Mouse (Mus musculus) lung, embryonic 14.5 days (tissue): Measurements from ENCODE around the gene Lrp5. TPM values are rescaled to one million over a fixed set of nuclear protein-coding genes. Genes with fewer than 3 reads are reported as not detected.

Experiments
- ATAC-seq: fragments of 200-750 bp; cut with Nextera tagmentation; 2 replicates; pipeline ENCODE4 v1.8.0; 2017; ENCODE audit warnings: mild to moderate bottlenecking, moderate TSS enrichment, moderate library complexity; ENCODE audit not compliant: insufficient read depth
- DNase-seq: peaks from one replicate; pipeline ENCODE4 v3.0.0-alpha.2; 2015
- H3K27ac ChIP-seq: fragments of 300-500 bp; sonication (generic); 2 replicates; pipeline ENCODE4 v1.5.1; 2014; ENCODE audit warnings: low read depth, mild to moderate bottlenecking, moderate library complexity
- H3K27me3 ChIP-seq: fragments of 300-500 bp; sonication (generic); 2 replicates; pipeline ENCODE4 v1.6.1; 2014; ENCODE audit warnings: low read length, control low read depth; ENCODE audit not compliant: insufficient read depth
- H3K36me3 ChIP-seq: fragments of 300-500 bp; sonication (generic); 2 replicates; pipeline ENCODE4 v1.6.1; 2014; ENCODE audit warnings: control low read depth; ENCODE audit not compliant: insufficient read depth
- H3K4me1 ChIP-seq: fragments of 300-500 bp; sonication (generic); 2 replicates; pipeline ENCODE4 v1.6.1; 2014; ENCODE audit warnings: antibody characterized with exemption, control low read depth; ENCODE audit not compliant: insufficient read depth
- H3K4me2 ChIP-seq: fragments of 300-500 bp; sonication (generic); 2 replicates; pipeline ENCODE4 v1.6.1; 2014; ENCODE audit warnings: mild to moderate bottlenecking
- H3K4me3 ChIP-seq: fragments of 300-500 bp; sonication (generic); 2 replicates; pipeline ENCODE4 v1.5.1; 2014; ENCODE audit warnings: low read depth, low read length
- H3K9ac ChIP-seq: fragments of 300-500 bp; sonication (generic); 2 replicates; pipeline ENCODE4 v1.6.1; 2014
- H3K9me3 ChIP-seq: fragments of 300-500 bp; sonication (generic); 2 replicates; pipeline ENCODE4 v1.6.1; 2016; ENCODE audit warnings: low read depth, low read length, control low read depth
- CTCF ChIP-seq: IDR thresholded peaks from 2 replicates; pipeline ENCODE4 v1.5.1; 2016; ENCODE audit warnings: antibody characterized with exemption, low read depth
- WGBS: fragments of 180-500 bp; shearing (Covaris S2); extraction: QIAGEN DNeasy Blood & Tissue Kit; methylation state at CpG from one replicate; pipeline ENCODE4 v1.1.7; 2014; 5-methylcytosine and 5-hydroxymethylcytosine counted together
- polyA plus RNA-seq: library from polyadenylated mRNA; unstranded; fragments of >200 nt; fragmentation: Nextera tagmentation; extraction: Ambion mirVana; gene quantifications from 2 replicates; pipeline ENCODE4 v1.2.1, GENCODE M21; 2014

The Lrp5 gene
- polyA plus RNA-seq, 1 experiment from 2014 or later, result 11.4 TPM

DNA sequence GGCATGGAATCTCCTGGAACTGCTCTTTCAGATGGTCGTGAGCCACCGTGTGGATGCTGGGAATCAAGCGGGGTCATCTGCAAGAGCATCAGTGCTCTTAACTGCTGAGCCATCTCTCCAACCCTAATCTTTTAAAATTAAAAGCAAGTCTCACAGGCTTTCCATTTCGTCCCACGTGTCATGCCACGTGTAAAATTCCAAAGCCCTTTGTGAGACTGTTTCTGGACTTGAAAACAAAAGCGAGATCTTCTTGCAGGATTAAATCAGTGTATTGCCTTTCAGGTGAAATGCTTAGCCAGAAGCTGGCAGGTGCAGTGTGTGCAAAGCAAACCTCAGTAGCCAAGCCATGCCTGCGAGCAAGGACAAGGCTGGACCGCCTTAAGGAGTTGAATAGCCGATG, 21.2 kb upstream of the Lrp5 start:
- WGBS, result 38% methylated on average over 10 of the region's 10 CpGs
- Histone ChIP-seq H3K36me3 (no peaks in the 10 kb centered on the region), H3K27me3 (no peaks in the 10 kb centered on the region), H3K4me2 (peak overlapping the region; percentile 89), H3K9ac (peak overlapping the region; percentile 81), H3K4me1 (no peaks in the 10 kb centered on the region; the same call in 1 of the 2 replicates), H3K27ac (peak overlapping the region; percentile 84), H3K4me3 (peak overlapping the region; percentile 83), H3K9me3 (no peaks in the 10 kb centered on the region)
- no peak for TF ChIP-seq CTCF
- ATAC-seq (no peak), DNase-seq (no peak)

DNA sequence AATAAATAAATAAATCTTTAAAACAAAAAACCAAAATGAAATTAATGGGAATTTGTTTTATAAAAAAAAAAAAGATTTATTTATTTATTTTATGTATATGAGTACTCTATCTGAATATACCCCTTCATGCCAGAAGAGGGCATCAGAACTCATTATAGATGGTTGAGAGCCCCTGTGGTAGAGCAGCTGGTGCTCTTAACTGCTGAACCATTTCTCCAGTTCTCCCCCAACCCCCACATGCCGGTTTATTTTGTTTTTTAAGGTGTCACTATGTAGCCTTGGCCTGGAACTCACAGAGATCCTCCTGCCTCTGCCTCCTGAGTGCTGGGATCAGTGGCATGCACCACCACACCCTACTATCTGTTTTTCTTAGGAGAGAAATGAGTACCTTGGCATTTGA, 19.9 kb upstream of the Lrp5 start:
- Histone ChIP-seq H3K4me1 (no peaks in the 10 kb centered on the region; the same call in 1 of the 2 replicates), H3K9ac (no peak overlapping the region), H3K4me3 (no peak overlapping the region), H3K27ac (no peak overlapping the region), H3K36me3 (no peaks in the 10 kb centered on the region), H3K9me3 (no peaks in the 10 kb centered on the region), H3K27me3 (no peaks in the 10 kb centered on the region), H3K4me2 (no peak overlapping the region)
- DNase-seq, result peak; percentile 46
- 46% methylated on average over 1 of the region's 1 CpGs for WGBS
- ATAC-seq, result no peak
- TF ChIP-seq CTCF, result no peak; the same call in 1 of the 2 replicates

DNA sequence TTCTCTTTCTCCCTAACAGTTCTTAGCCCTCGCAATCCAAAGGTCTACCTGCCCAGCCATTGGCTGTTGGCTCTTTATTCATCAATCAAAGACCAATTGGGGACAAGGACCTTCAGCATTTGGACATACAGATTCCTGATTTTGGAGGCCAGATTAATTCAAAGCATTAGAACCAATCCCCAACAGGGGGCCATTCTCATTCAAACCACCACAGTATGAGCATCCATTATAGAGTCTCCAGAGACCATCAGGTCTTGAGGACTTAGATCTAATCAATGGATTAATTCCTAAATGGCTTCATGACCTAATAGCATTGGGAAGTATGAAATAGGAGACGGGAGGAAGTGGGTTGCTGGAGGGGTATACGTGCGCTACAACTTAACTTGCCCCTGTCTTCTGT, 16.1 kb upstream of the Lrp5 start:
- Histone ChIP-seq H3K9ac (no peak overlapping the region), H3K4me2 (no peak overlapping the region), H3K36me3 (no peaks in the 10 kb centered on the region), H3K4me3 (no peak overlapping the region), H3K4me1 (no peaks in the 10 kb centered on the region), H3K9me3 (no peaks in the 10 kb centered on the region), H3K27me3 (no peaks in the 10 kb centered on the region), H3K27ac (no peak overlapping the region)
- ATAC-seq, result no peak
- no peak for DNase-seq
- TF ChIP-seq CTCF, result no peak
- 85% methylated on average over 4 of the region's 4 CpGs for WGBS

DNA sequence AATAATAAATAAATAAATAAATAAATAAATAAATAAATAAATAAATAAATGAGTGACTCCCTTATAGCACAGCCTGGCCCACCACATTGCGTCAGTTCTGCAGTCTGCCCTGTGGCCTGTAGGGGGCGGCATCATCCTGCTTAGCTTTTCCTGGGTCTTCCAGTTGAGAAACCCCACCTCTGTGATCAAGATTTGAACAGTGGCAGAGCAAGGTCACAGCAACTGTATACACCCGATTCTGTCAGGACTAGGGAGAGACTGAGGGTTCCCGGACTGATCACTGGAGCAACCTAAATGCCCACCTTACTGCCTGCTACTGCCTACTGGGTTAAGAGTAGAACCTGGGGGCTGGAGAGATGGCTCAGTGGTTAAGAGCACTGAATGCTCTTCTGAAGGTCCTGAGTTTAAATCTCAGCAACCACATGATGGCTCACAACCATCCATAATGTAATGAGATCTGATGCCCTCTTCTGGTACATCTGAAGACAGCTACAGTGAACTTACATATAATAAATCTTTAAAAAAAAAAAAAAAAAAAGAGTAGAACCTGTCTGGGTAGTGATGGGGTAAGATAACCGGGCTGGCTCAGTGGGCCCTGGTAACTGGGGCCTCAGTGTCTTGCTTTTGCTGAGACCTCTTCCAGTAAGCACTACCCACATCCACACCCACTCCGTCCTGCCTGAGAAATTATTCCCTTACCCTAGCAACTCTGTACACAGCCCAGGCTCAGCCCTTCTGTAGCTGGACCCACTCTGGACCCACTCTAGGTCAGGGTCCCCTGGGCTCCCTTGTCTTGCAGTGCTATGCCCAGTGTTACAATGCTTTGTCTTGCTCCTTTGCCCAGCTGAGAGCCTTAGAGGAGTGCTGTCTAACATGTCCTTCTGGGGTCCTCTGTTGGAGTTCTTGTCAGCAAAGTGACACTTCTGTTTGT, 13.4 kb upstream of the Lrp5 start:
- ATAC-seq (peak; percentile 66), DNase-seq (peak; percentile 87)
- H3K27ac ChIP-seq, result no peak overlapping the region
- no peaks in the 10 kb centered on the region for H3K36me3 ChIP-seq
- TF ChIP-seq CTCF, result peak; percentile 81
- H3K4me2 ChIP-seq, result no peak overlapping the region
- no peaks in the 10 kb centered on the region for H3K27me3 ChIP-seq
- no peak overlapping the region for H3K4me3 ChIP-seq
- WGBS, result 34% methylated on average over 6 of the region's 6 CpGs
- H3K4me1 ChIP-seq, result no peaks in the 10 kb centered on the region
- H3K9ac ChIP-seq, result no peak overlapping the region
- no peaks in the 10 kb centered on the region for H3K9me3 ChIP-seq

DNA sequence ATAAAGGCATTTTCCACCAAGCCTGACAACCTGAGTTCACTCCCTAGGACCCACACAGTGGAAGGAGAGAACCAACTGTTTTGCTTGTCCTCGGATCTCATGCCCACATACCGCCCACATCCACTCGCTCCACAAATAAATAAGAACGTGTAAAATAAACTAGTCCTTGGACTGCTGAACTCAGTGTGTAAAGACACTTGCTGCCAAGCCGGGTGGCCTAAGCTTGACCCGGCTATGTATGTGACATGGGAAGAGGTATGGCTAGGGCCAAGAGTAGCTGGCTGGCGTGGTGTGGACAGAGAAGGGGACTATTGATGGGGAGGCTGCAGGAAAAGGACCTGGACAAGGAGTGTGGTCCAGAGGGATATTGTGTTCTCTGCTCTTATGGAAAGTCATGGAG, 11.7 kb upstream of the Lrp5 start:
- H3K4me3 ChIP-seq, result no peak overlapping the region
- ATAC-seq, result no peak
- DNase-seq, result no peak
- H3K4me2 ChIP-seq, result no peak overlapping the region
- TF ChIP-seq CTCF, result no peak
- no peaks in the 10 kb centered on the region for H3K27me3 ChIP-seq
- H3K36me3 ChIP-seq, result no peaks in the 10 kb centered on the region
- WGBS, result 51% methylated on average over 7 of the region's 7 CpGs
- H3K27ac ChIP-seq, result no peak overlapping the region
- H3K9me3 ChIP-seq, result no peaks in the 10 kb centered on the region
- H3K9ac ChIP-seq, result no peak overlapping the region
- H3K4me1 ChIP-seq, result no peaks in the 10 kb centered on the region

DNA sequence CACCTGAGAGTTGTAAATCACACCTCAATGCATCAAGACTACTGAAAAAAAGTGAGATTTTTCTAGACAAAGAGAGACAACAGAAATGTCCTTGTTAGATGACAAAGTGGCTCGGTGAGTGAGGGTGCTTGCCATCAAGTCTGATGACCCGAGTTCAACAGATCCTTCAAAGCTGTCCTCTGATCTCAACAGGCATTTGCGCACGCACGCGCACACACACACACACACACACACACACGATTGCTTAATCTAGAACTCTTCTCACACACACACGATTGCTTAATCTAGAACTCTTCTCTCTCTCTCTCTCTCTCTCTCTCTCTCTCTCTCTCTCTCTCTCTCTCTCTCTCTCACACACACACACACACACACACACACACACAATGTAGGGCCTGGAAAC, 9.6 kb upstream of the Lrp5 start:
- WGBS, result 78% methylated on average over 8 of the region's 8 CpGs
- H3K27ac ChIP-seq, result no peak overlapping the region
- DNase-seq (no peak), ATAC-seq (no peak)
- H3K9ac ChIP-seq, result no peak overlapping the region
- H3K27me3 ChIP-seq, result no peaks in the 10 kb centered on the region
- H3K4me3 ChIP-seq, result no peak overlapping the region
- no peaks in the 10 kb centered on the region for H3K36me3 ChIP-seq
- no peak for TF ChIP-seq CTCF
- H3K4me1 ChIP-seq, result no peaks in the 10 kb centered on the region
- H3K4me2 ChIP-seq, result no peak overlapping the region
- no peaks in the 10 kb centered on the region for H3K9me3 ChIP-seq

DNA sequence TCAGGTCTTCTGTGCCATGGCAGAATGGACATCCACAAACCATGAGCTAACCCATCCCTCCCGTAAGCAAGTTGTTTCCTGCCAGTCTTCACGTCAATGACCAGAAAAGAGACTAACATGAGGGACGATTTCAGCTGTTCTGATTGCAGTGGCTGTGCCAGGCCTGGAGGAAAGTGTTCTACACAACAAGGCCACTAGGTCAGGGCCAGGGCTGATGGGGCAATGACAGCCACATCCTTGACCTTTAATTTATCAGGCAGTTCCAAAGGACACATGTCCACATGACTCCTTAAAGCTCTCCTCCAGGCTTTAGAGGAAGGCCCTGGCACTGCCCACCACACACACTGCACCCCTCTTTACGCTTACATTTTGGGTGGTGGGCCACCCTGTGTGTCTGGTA, 9.1 kb upstream of the Lrp5 start:
- Histone ChIP-seq H3K4me1 (no peaks in the 10 kb centered on the region), H3K36me3 (no peaks in the 10 kb centered on the region), H3K9me3 (no peaks in the 10 kb centered on the region), H3K9ac (no peak overlapping the region), H3K27ac (no peak overlapping the region), H3K27me3 (no peaks in the 10 kb centered on the region), H3K4me2 (no peak overlapping the region), H3K4me3 (no peak overlapping the region)
- TF ChIP-seq CTCF, result no peak
- 83% methylated on average over 4 of the region's 4 CpGs for WGBS
- DNase-seq (no peak), ATAC-seq (no peak)
